Mouse (Mus musculus) frontal cortex, adult (tissue): ENCODE results near the gene C1ra.
"Not testable (repeated sequence)": the region's sequence is repeated elsewhere in the genome, so short reads cannot be mapped to it uniquely, and the experiment has no call there.

Experiments
- ATAC-seq: cut with Nextera tagmentation; 2 replicates; pipeline ENCODE4 v1.9.2; 2017; ENCODE audit warnings: mild to moderate bottlenecking, moderate library complexity, mixed read lengths; ENCODE audit not compliant: low TSS enrichment

Gene C1ra

DNA sequence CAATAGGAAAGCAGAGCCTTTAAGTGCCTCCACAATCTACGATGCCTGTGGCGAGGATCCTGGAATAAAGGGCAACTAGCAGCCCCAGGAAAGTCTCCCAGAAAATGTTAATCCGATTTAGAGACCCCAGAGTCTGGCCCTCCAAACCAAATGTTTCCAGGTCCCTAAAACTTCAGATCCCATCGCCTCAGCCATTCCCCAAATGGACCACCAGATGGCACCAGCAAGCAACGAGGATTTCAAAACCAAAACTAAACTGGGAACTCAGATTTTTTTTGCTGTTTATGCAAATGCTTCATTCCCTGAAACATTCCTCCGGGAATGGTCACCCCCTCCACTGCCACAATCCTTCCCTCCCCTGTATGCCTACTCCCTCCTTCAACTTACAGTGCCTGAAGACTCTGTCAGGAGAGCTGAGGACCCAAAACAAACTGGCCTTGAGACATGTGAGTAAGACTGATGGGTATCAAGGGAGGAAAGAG, at the start of gene C1ra:
Gene C1ra (plus strand): TSS at position 51 of the 482 bp plus-strand sequence.
- ATAC-seq: peak; percentile 77

GRCm38 (mm10) chr6:124463881-124464291, 48.3 kb upstream of the C1ra start:
- ATAC-seq: peak; percentile 29

- peak; percentile 88 for ATAC-seq
Measured at GRCm38 (mm10) chr6:124464305-124465271, 47.6 kb upstream of the C1ra start, which contains the start of gene Clstn3. Gene Clstn3 (minus strand): TSS chr6:124464794.

- ATAC-seq: no peak; the same call in 1 of the 2 replicates
Measured at GRCm38 (mm10) chr6:124465299-124465698, 46.9 kb upstream of the C1ra start.

- ATAC-seq: no peak
Measured at GRCm38 (mm10) chr6:124465729-124466128, 46.5 kb upstream of the C1ra start.

DNA sequence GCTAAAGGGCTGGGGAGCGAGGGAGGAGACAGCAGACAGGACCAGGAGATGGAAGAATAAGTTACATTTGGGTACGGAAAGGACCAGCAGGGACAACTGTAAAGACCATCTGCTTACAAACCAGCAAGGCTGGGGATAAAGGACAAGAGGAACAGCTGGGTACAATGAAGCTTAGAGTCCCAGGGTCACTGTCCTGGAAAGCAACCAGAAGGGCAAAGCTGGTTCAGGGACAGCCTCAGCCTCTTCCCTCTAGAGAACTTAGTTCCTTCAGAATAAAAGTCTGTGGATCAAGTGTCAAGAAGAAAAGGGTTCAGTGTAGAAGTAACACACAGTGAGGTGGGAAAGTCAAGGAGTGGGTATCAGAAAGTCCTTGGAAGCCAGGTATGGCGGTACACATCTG, 41.1 kb upstream of the C1ra start:
- no peak for ATAC-seq

DNA sequence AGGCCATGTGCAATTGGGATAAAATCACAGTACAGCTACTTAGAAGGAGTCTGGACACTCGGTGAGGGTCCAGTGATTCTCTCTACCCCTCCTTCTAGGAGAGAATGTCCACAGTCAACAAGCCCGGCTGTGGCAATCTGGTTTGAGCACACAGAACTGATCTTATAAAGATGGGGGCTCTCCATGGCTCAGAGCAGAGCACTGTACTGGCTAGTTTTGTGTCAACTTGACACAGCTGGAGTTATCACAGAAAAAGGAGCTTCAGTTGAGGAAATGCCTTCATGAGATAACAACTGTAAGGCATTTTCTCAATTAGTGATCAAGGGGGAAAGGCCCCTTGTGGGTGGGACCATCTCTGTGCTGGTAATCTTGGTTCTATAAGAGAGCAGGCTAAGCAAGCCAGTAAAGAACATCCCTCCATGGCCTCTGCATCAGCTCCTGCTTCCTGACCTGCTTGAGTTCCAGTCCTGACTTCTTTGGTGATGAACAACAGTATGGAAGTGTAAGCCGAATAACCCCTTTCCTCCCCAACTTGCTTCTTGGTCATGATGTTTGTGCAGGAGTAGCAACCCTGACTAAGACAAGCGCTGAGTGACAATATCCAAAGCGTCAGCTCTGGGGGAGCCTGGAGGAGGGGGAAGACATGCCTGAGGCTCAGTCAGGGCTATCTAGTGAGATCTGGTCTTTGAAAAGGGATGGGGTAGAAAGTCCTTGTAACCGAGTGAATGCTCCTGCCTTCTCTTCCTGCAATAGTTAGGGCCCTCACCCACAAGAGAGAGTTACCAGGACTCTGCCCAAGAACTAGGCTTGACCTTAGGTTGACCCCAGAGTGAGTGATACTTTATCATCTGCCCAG, 40.2 kb upstream of the C1ra start:
- not testable (repeated sequence) for ATAC-seq

GRCm38 (mm10) chr6:124472801-124473200, 39.4 kb upstream of the C1ra start:
- ATAC-seq: 0 out of 2 replicates have a peak, but pooled peaks have one; percentile 66

GRCm38 (mm10) chr6:124474621-124475020, 37.6 kb upstream of the C1ra start:
- no peak for ATAC-seq

DNA sequence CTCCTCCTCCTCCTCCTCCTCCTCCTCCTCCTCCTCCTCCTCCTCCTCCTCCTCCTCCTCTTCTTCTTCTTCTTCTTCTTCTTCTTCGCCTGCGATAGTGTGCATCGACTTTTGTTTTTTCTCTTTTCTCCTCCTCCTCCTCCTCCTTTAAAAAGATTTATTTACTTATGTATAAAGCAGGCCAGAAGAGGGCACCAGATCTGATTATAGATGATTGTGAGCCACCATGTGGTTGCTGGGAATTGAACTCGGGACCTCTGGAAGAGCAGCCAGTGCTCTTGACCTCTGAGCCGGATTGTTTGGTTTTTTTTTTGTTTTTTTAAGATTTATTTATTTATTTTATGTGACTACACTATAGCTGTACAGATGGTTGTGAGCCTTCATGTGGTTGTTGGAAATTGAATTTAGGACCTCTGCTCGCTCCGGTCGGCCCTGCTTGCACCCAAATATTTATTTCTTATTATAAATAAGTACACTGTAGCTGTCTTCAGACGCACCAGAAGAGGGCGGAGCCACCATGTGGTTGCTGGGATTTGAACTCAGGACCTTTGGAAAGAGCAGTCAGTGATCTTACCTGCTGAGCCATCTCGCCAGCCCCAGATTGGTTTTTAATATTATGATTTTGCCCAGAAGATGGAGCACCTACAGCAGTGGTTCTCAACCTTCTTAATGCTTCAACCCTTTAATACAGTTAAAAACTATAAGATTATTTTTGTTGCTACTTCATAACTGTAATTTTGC, 36.7 kb upstream of the C1ra start:
- not testable (repeated sequence) for ATAC-seq

DNA sequence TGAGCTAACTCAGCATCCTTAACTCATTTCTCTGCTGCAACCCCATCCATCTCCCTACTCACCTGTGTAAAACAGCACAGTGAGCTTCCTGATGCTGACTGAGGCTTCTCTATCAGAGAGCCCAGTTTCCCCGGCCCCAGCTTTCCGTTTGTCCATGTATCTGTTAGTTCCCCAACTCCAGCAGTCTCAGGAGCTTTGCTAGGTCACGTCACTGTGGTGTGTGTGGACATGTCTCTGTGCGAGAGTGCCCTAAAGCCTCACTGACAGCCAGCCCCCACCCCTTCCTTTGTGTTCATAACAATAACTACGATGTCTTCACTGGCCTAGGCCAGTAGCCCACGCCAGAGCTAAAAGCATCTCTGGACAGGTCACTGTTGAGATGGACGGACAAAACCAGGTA, 36.0 kb upstream of the C1ra start:
- no peak for ATAC-seq

DNA sequence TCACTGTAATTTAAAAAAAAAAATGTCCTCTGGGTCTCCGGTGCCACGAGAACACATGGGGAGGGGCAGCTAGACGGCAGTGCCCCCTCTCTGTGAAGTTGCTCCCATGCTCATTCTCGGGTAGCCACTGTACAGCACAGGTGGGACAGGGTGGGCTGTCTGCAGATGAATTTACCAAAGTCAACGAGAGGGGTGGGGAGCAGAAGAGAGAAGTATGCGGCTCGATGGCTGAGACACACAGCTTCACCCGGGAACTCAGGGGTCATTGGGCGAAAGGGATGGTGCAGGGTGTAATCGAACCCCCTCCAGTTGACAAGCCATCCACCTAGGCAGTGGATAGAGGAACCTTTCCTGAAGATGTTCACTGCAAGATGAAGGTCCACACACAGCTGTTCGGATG, 35.4 kb upstream of the C1ra start:
- ATAC-seq: no peak

DNA sequence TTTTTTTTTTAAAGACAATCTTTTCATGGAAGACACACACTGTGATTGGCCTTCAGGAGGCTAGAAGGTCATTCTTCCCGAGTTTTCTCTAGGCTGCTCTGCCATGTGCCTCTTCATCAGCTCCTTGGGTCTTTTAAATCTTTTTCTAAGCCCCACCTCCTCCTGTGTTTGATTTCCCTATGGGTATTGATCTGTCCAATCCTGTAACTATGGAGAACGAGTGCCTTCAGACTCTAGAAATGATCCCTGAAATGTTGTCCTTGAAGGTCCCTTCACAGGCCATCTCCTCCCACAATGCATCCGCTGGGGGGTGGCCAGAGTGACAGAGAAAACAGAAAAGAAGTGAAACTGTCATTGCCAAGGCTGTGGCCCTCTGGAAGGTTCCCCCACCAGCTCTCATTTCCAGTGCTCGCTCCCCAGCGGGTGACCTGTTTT, 35.0 kb upstream of the C1ra start:
- no peak for ATAC-seq

- no peak for ATAC-seq
Measured at GRCm38 (mm10) chr6:124477922-124478651, 34.1 kb upstream of the C1ra start.

DNA sequence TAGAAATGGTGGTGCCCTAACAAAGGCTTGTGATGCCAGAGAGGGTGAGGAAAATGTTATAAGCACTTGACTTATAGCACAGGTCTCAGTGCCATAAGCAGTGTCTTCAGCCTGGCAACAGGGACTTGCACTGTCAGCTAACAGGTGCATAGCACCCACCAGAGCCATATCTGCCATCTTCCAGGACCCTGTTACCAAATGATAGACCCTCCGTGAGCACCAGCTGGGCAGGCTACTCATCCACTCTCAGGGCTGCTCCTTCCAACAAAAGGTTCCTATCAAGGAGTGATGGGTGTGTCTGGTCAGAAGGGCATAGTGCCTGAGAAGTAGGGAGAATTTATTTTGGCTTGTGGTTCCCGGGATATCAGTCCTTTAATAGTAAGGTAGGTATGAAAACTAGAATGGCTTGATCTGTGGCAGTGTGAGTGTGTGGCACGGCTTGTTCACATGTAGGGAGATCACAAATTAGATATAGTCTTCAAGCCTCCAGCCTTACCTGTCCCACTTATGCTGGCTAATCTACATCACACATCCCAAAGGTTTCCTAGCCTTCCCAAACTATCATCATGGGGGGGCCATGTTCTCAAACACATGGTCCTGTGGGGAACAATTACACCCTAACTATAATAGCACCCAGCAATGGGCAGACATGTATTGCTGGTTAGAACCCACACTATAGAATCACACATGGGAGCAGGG, 33.2 kb upstream of the C1ra start:
- ATAC-seq: no peak

- ATAC-seq: no peak
Measured at GRCm38 (mm10) chr6:124479573-124479930, 32.7 kb upstream of the C1ra start.

DNA sequence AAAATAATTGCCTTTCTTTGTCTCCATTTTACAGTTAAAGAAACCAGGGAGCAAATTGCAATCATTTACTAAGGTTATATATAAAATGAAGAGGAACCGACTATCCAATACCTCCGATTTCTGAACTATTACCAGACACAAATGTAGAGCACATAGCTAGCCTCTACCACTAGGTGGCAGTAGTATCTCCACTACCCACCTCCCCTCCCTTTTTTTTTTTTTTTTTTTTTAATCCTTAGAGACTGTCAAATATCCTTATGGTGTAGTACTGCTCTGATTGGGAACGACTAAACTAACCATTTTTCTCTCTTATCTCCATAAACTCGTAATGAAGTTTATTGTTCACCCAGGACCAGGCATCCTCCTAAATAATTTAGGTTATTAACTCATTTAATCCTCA, 31.9 kb upstream of the C1ra start:
- ATAC-seq: peak; percentile 35

- peak; percentile 62 for ATAC-seq
Measured at GRCm38 (mm10) chr6:124481571-124481970, 30.6 kb upstream of the C1ra start.

DNA sequence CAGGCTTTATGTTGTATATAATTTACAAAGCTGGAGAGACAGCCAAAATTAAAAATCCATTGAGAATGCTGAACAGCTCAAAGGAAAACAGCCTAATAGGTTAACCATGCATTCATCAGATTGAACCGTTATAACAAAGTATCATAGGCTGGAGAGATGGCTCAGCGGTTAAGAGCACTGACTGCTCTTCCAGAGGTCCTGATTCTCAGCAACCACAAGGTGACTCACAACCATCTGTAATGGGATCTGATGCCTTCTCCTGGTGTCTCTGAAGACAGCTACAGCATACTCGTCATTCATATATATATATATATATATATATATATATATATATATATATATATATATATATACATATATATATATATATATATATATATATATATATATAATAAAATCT, 28.4 kb upstream of the C1ra start:
- ATAC-seq: not testable (repeated sequence)

GRCm38 (mm10) chr6:124484851-124485250, 27.4 kb upstream of the C1ra start:
- no peak for ATAC-seq
